Mouse (Mus musculus) embryonic facial prominence, embryonic 14.5 days (tissue): Measurements from ENCODE around the gene Rorc. TPM values are rescaled to one million over a fixed set of nuclear protein-coding genes. Genes with fewer than 3 reads are reported as not detected.
A peak's percentile ranks its signal among the peaks of the same experiment; 100 is the strongest.

Source experiments
- ATAC-seq: fragments of 200-750 bp; cut with Nextera tagmentation; 2 replicates; pipeline ENCODE4 v1.8.0; 2017; ENCODE audit warnings: low read depth, moderate number of reproducible peaks, moderate TSS enrichment
- DNase-seq: peaks from one replicate; pipeline ENCODE4 v3.0.0-alpha.2; 2015; ENCODE audit warnings: low spot score
- H3K27ac ChIP-seq: fragments of 300-500 bp; sonication (generic); replicated peaks from 2 replicates; pipeline ENCODE4 v1.5.1; 2014; ENCODE audit warnings: low read depth, mild to moderate bottlenecking, low read length, moderate library complexity
- H3K27me3 ChIP-seq: fragments of 300-500 bp; sonication (generic); replicated peaks from 2 replicates; pipeline ENCODE4 v1.6.1; 2014; ENCODE audit warnings: low read length; ENCODE audit not compliant: control insufficient read depth, insufficient read depth
- H3K36me3 ChIP-seq: fragments of 300-500 bp; sonication (generic); 2 replicates; pipeline ENCODE4 v1.6.1; 2014; ENCODE audit warnings: low read length, mixed read lengths; ENCODE audit not compliant: control insufficient read depth, insufficient read depth
- H3K4me1 ChIP-seq: fragments of 300-500 bp; sonication (generic); 2 replicates; pipeline ENCODE4 v1.6.1; 2014; ENCODE audit warnings: antibody characterized with exemption, low read length; ENCODE audit not compliant: control insufficient read depth, insufficient read depth
- H3K4me2 ChIP-seq: fragments of 300-500 bp; sonication (generic); 2 replicates; pipeline ENCODE4 v1.6.1; 2014; ENCODE audit warnings: low read depth, mild to moderate bottlenecking, low read length, moderate library complexity, mixed read lengths
- H3K4me3 ChIP-seq: fragments of 300-500 bp; sonication (generic); 2 replicates; pipeline ENCODE4 v1.5.1; 2014; ENCODE audit warnings: low read depth, mild to moderate bottlenecking, low read length
- H3K9ac ChIP-seq: fragments of 300-500 bp; sonication (generic); 2 replicates; pipeline ENCODE4 v1.6.1; 2014; ENCODE audit warnings: low read depth, mild to moderate bottlenecking, low read length, moderate library complexity, mixed read lengths
- H3K9me3 ChIP-seq: fragments of 300-500 bp; sonication (generic); 2 replicates; pipeline ENCODE4 v1.6.1; 2016; ENCODE audit warnings: low read length; ENCODE audit not compliant: control insufficient read depth
- WGBS: fragments of 180-500 bp; shearing (Covaris S2); extraction: QIAGEN DNeasy Blood & Tissue Kit; methylation state at CpG from one replicate; pipeline ENCODE4 v1.1.7; 2014; 5-methylcytosine and 5-hydroxymethylcytosine counted together
- polyA plus RNA-seq: library from polyadenylated mRNA; unstranded; fragments of >200 nt; fragmentation: Nextera tagmentation; extraction: Ambion mirVana; gene quantifications from 2 replicates; pipeline ENCODE4 v1.2.1, GENCODE M21; 2014

The Rorc gene
- polyA plus RNA-seq, 1 experiment from 2014 or later = 2.8 TPM

GRCm38 (mm10) chr3:94393049-94393448 lies 20.5 kb downstream of the Rorc start:
- 51% methylated on average over 4 of the region's 4 CpGs for WGBS
- ATAC-seq (peak; percentile 41; the same call in 1 of the 2 replicates), DNase-seq (no peak)
- Histone ChIP-seq H3K36me3 (no peaks in the 10 kb centered on the region), H3K4me2 (no peak overlapping the region), H3K9me3 (no peaks in the 10 kb centered on the region), H3K27me3 (peaks cover 7% of the 10 kb centered on the region), H3K27ac (no peak overlapping the region), H3K4me3 (no peak overlapping the region), H3K4me1 (no peaks in the 10 kb centered on the region), H3K9ac (no peak overlapping the region)

- Histone ChIP-seq H3K4me3 (no peak overlapping the region), H3K36me3 (no peaks in the 10 kb centered on the region), H3K27me3 (peaks cover 33% of the 10 kb centered on the region), H3K27ac (no peak overlapping the region), H3K9ac (no peak overlapping the region), H3K4me1 (peaks cover 3% of the 10 kb centered on the region; the same call in 1 of the 2 replicates), H3K9me3 (no peaks in the 10 kb centered on the region), H3K4me2 (no peak overlapping the region)
- no peak for ATAC-seq
- DNase-seq = no peak
- WGBS = 71% methylated on average over 1 of the region's 1 CpGs
These were observed 23.7 kb downstream of the Rorc start for GRCm38 (mm10) chr3:94396336-94396735.

GRCm38 (mm10) chr3:94396851-94397250 lies 24.3 kb downstream of the Rorc start:
- Histone ChIP-seq H3K4me3 (no peak overlapping the region), H3K9me3 (no peaks in the 10 kb centered on the region), H3K27ac (no peak overlapping the region), H3K9ac (no peak overlapping the region), H3K4me2 (no peak overlapping the region), H3K4me1 (peaks cover 3% of the 10 kb centered on the region; the same call in 1 of the 2 replicates), H3K36me3 (no peaks in the 10 kb centered on the region), H3K27me3 (peaks cover 39% of the 10 kb centered on the region)
- ATAC-seq (no peak), DNase-seq (no peak)
- WGBS = 76% methylated on average over 4 of the region's 4 CpGs

GRCm38 (mm10) chr3:94398217-94398616 lies 25.6 kb downstream of the Rorc start, which contains the start of gene Lingo4:
Gene Lingo4 (plus strand): TSS chr3:94398517.
- Histone ChIP-seq H3K27me3 (peaks cover 49% of the 10 kb centered on the region), H3K4me2 (peak within 1 kb of the TSS; percentile 58), H3K4me3 (peak within 1 kb of the TSS; percentile 33), H3K9me3 (no peaks in the 10 kb centered on the region), H3K36me3 (no peaks in the 10 kb centered on the region), H3K4me1 (peaks cover 3% of the 10 kb centered on the region; the same call in 1 of the 2 replicates), H3K27ac (no peak within 1 kb of the TSS), H3K9ac (peak within 1 kb of the TSS; percentile 46)
- DNase-seq (no peak), ATAC-seq (no peak)
- WGBS = 71% methylated on average over 6 of the region's 6 CpGs

- DNase-seq (peak; percentile 67), ATAC-seq (no peak)
- peak overlapping the region; percentile 46 for H3K9ac ChIP-seq
- peak overlapping the region; percentile 58 for H3K4me2 ChIP-seq
- peaks cover 3% of the 10 kb centered on the region; the same call in 1 of the 2 replicates for H3K4me1 ChIP-seq
- H3K27ac ChIP-seq = no peak overlapping the region
- H3K27me3 ChIP-seq = peaks cover 50% of the 10 kb centered on the region
- WGBS = 3% methylated on average over 17 of the region's 20 CpGs
- peak overlapping the region; percentile 33 for H3K4me3 ChIP-seq
- H3K36me3 ChIP-seq = no peaks in the 10 kb centered on the region
- no peaks in the 10 kb centered on the region for H3K9me3 ChIP-seq
These were observed 26.4 kb downstream of the Rorc start for GRCm38 (mm10) chr3:94398943-94399481.

GRCm38 (mm10) chr3:94399663-94400310 lies 27.2 kb downstream of the Rorc start:
- DNase-seq (no peak), ATAC-seq (no peak)
- H3K9ac ChIP-seq = no peak overlapping the region
- no peak overlapping the region for H3K27ac ChIP-seq
- H3K4me2 ChIP-seq = peak overlapping the region; percentile 58; the same call in 1 of the 2 replicates
- peaks cover 50% of the 10 kb centered on the region for H3K27me3 ChIP-seq
- no peak overlapping the region for H3K4me3 ChIP-seq
- H3K9me3 ChIP-seq = no peaks in the 10 kb centered on the region
- 39% methylated on average over 5 of the region's 5 CpGs for WGBS
- peaks cover 3% of the 10 kb centered on the region; the same call in 1 of the 2 replicates for H3K4me1 ChIP-seq
- no peaks in the 10 kb centered on the region for H3K36me3 ChIP-seq

GRCm38 (mm10) chr3:94402451-94402850 lies 29.9 kb downstream of the Rorc start:
- Histone ChIP-seq H3K27ac (no peak overlapping the region), H3K9ac (no peak overlapping the region), H3K4me1 (peaks cover 3% of the 10 kb centered on the region; the same call in 1 of the 2 replicates), H3K4me3 (no peak overlapping the region), H3K36me3 (no peaks in the 10 kb centered on the region), H3K4me2 (no peak overlapping the region), H3K9me3 (no peaks in the 10 kb centered on the region), H3K27me3 (peaks cover 49% of the 10 kb centered on the region)
- DNase-seq (no peak), ATAC-seq (no peak)
- WGBS = 56% methylated on average over 8 of the region's 8 CpGs

- ATAC-seq (peak; percentile 58), DNase-seq (peak; percentile 85)
- Histone ChIP-seq H3K27ac (no peak overlapping the region), H3K4me3 (no peak overlapping the region), H3K4me1 (no peaks in the 10 kb centered on the region), H3K9ac (no peak overlapping the region), H3K27me3 (peaks cover 31% of the 10 kb centered on the region), H3K9me3 (no peaks in the 10 kb centered on the region), H3K4me2 (no peak overlapping the region), H3K36me3 (no peaks in the 10 kb centered on the region)
- 22% methylated on average over 7 of the region's 7 CpGs for WGBS
These were observed 31.9 kb downstream of the Rorc start for GRCm38 (mm10) chr3:94404366-94405054.
